Mouse (Mus musculus): Measurements from ENCODE around the gene Tbc1d22b. TPM values are rescaled to one million over a fixed set of nuclear protein-coding genes. Genes with fewer than 3 reads are reported as not detected.

Gene Tbc1d22b
- polyA plus RNA-seq, 1 experiment = 9.0 TPM

- H3K27me3 ChIP-seq (ENCODE audit: control insufficient read depth, insufficient read depth, insufficient read length) = no peaks in the 10 kb centered on the region
- no peak overlapping the region for H3K4me3 ChIP-seq
- peak overlapping the region; percentile 55 for H3K4me2 ChIP-seq (ENCODE audit: low read depth)
- TF ChIP-seq MYOG (IDR thresholded peaks at IDR 0.05; ENCODE audit: control insufficient read depth in 1 of 3, insufficient read depth in 1 of 3, insufficient read length in 2 of 3, low read depth in 2 of 3) (peak in 2 of 3 experiments; percentile 58 to 61), MYOD1 (IDR thresholded peaks at IDR 0.05; ENCODE audit: control insufficient read depth in 1 of 3, insufficient read length in 2 of 3, low read depth in 2 of 3) (no peak)
- no peaks in the 10 kb centered on the region for H3K36me3 ChIP-seq (ENCODE audit: control insufficient read depth, insufficient read depth)
- H3ac ChIP-seq (ENCODE audit: control insufficient read depth, insufficient read length) = no peak overlapping the region
- no peaks in the 10 kb centered on the region for H3K79me2 ChIP-seq (ENCODE audit: control insufficient read depth, insufficient read depth)
Observed at GRCm38 (mm10) chr17:29541419-29541818, 8.2 kb upstream of the Tbc1d22b start.

DNA sequence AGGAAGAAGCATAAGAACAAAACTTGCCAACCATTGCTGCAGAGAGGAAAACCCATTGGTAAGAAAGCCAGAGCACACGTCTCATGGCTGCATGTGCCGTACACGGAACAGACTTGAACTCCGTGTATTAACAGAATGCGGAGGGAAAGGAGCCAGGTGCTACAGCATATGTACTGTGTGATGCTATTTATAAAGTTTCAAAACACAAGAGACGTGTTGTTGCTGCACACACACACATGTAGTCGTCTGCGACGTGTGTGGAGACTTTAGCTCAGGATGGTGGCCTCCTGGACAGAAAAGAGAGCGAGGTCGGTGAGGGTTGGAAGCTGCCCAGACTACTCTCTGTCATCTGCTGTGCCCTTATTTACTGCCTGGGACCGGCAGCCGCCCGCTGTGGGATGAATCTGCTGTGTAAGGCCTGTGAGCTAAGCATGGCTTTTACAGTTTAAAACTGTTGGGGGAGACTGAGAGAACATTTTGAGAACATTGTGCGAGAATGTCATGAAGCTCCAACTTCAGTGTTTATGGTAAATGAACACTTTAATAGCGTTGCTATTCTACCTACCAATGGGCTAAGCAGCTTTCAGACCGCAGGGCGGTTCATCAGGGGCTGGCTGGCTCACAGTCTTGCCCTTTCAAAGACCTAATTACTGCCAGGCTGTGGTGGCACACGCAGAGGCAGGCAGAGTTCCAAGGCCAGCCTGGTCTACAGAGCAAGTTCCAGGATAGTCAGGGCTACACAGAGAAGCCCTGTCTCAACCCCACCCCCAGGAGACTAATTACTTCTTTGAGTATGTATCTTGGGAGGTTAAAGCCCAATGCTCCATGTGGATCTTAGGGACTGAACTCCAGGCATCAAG, 6.5 kb upstream of the Tbc1d22b start:
- Histone ChIP-seq H3ac (ENCODE audit: control insufficient read depth, insufficient read length) (no peak overlapping the region), H3K36me3 (ENCODE audit: control insufficient read depth, insufficient read depth) (no peaks in the 10 kb centered on the region), H3K4me3 (no peak overlapping the region), H3K27me3 (ENCODE audit: control insufficient read depth, insufficient read depth, insufficient read length) (no peaks in the 10 kb centered on the region), H3K4me2 (ENCODE audit: low read depth) (no peak overlapping the region), H3K79me2 (ENCODE audit: control insufficient read depth, insufficient read depth) (no peaks in the 10 kb centered on the region)
- TF ChIP-seq CEBPB (IDR thresholded peaks at IDR 0.05; ENCODE audit: insufficient read depth, poor library complexity, severe bottlenecking) = no peak
- no peak for TF ChIP-seq SRF (IDR thresholded peaks at IDR 0.05; ENCODE audit: control insufficient read depth, insufficient read length, low read depth)
- no peak for TF ChIP-seq POLR2A (IDR thresholded peaks at IDR 0.05; ENCODE audit: insufficient read length, low read depth)
- no peak for TF ChIP-seq TCF3 (IDR thresholded peaks at IDR 0.05; ENCODE audit: insufficient read length, low read depth)

- no peak overlapping the region for H3K4me2 ChIP-seq (ENCODE audit: low read depth)
- no peaks in the 10 kb centered on the region for H3K36me3 ChIP-seq (ENCODE audit: control insufficient read depth, insufficient read depth)
- no peaks in the 10 kb centered on the region for H3K79me2 ChIP-seq (ENCODE audit: control insufficient read depth, insufficient read depth)
- no peaks in the 10 kb centered on the region for H3K27me3 ChIP-seq (ENCODE audit: control insufficient read depth, insufficient read depth, insufficient read length)
- H3K4me3 ChIP-seq = no peak overlapping the region
- no peak overlapping the region for H3ac ChIP-seq (ENCODE audit: control insufficient read depth, insufficient read length)
- TF ChIP-seq E2F4 (IDR thresholded peaks at IDR 0.05; ENCODE audit: insufficient read depth) (no peak), CEBPB (IDR thresholded peaks at IDR 0.05; ENCODE audit: insufficient read depth, poor library complexity, severe bottlenecking) (no peak), MYOG (IDR thresholded peaks at IDR 0.05; ENCODE audit: control insufficient read depth in 1 of 3, insufficient read depth in 1 of 3, insufficient read length in 2 of 3, low read depth in 2 of 3) (no peak), MYOD1 (IDR thresholded peaks at IDR 0.05; ENCODE audit: control insufficient read depth in 1 of 3, insufficient read length in 2 of 3, low read depth in 2 of 3) (no peak), TCF3 (IDR thresholded peaks at IDR 0.05; ENCODE audit: insufficient read length, low read depth) (no peak), POLR2AphosphoS2 (IDR thresholded peaks at IDR 0.05; ENCODE audit: insufficient read length, low read depth) (no peak), REST (IDR thresholded peaks at IDR 0.05; ENCODE audit: insufficient read depth, insufficient read length) (no peak), MAX (IDR thresholded peaks at IDR 0.05; ENCODE audit: low read depth) (no peak), TCF12 (IDR thresholded peaks at IDR 0.05; ENCODE audit: insufficient read depth, poor library complexity, severe bottlenecking) (no peak), SRF (IDR thresholded peaks at IDR 0.05; ENCODE audit: control insufficient read depth, insufficient read length, low read depth) (no peak), USF1 (IDR thresholded peaks at IDR 0.05; ENCODE audit: low read depth) (no peak), POLR2A (IDR thresholded peaks at IDR 0.05; ENCODE audit: insufficient read length, low read depth) (no peak)
Observed at GRCm38 (mm10) chr17:29544064-29544463, 5.5 kb upstream of the Tbc1d22b start.

DNA sequence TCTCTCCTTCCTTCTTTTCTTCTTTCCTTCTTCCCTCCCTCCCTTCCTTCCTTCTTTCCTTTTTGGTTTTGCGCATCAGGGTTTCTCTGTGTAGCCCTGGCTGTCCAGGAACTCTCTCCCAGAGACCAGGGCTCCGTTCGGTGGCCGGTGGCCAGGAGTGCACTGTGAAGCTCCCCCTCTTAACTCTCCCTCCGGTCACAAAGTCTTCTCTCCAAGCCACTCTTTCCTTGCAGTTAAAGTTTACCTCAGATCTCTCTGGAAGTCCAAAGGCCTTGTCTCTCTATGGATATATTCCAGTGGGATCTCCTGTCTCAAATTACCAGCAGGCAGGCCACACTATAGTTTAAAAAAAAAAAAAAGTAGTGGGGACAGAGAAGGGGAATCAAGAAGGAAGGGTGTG, 4.3 kb upstream of the Tbc1d22b start:
- peaks cover 3% of the 10 kb centered on the region for H3K79me2 ChIP-seq (ENCODE audit: control insufficient read depth, insufficient read depth)
- H3K36me3 ChIP-seq (ENCODE audit: control insufficient read depth, insufficient read depth) = no peaks in the 10 kb centered on the region
- H3K4me3 ChIP-seq = no peak overlapping the region
- TF ChIP-seq TCF3 (IDR thresholded peaks at IDR 0.05; ENCODE audit: insufficient read length, low read depth) (no peak), REST (IDR thresholded peaks at IDR 0.05; ENCODE audit: insufficient read depth, insufficient read length) (no peak), TCF12 (IDR thresholded peaks at IDR 0.05; ENCODE audit: insufficient read depth, poor library complexity, severe bottlenecking) (no peak), POLR2AphosphoS2 (IDR thresholded peaks at IDR 0.05; ENCODE audit: insufficient read length, low read depth) (no peak), E2F4 (IDR thresholded peaks at IDR 0.05; ENCODE audit: insufficient read depth) (no peak), MAX (IDR thresholded peaks at IDR 0.05; ENCODE audit: low read depth) (no peak), MYOD1 (IDR thresholded peaks at IDR 0.05; ENCODE audit: control insufficient read depth in 1 of 3, insufficient read length in 2 of 3, low read depth in 2 of 3) (no peak), MYOG (IDR thresholded peaks at IDR 0.05; ENCODE audit: control insufficient read depth in 1 of 3, insufficient read depth in 1 of 3, insufficient read length in 2 of 3, low read depth in 2 of 3) (no peak), SRF (IDR thresholded peaks at IDR 0.05; ENCODE audit: control insufficient read depth, insufficient read length, low read depth) (no peak), CEBPB (IDR thresholded peaks at IDR 0.05; ENCODE audit: insufficient read depth, poor library complexity, severe bottlenecking) (no peak), POLR2A (IDR thresholded peaks at IDR 0.05; ENCODE audit: insufficient read length, low read depth) (no peak), USF1 (IDR thresholded peaks at IDR 0.05; ENCODE audit: low read depth) (no peak)
- H3ac ChIP-seq (ENCODE audit: control insufficient read depth, insufficient read length) = no peak overlapping the region
- H3K27me3 ChIP-seq (ENCODE audit: control insufficient read depth, insufficient read depth, insufficient read length) = no peaks in the 10 kb centered on the region
- H3K4me2 ChIP-seq (ENCODE audit: low read depth) = no peak overlapping the region

- no peaks in the 10 kb centered on the region for H3K27me3 ChIP-seq (ENCODE audit: control insufficient read depth, insufficient read depth, insufficient read length)
- no peak overlapping the region for H3K4me2 ChIP-seq (ENCODE audit: low read depth)
- no peak overlapping the region for H3K4me3 ChIP-seq
- no peak for TF ChIP-seq REST (IDR thresholded peaks at IDR 0.05; ENCODE audit: insufficient read depth, insufficient read length)
- no peak for TF ChIP-seq E2F4 (IDR thresholded peaks at IDR 0.05; ENCODE audit: insufficient read depth)
- no peak for TF ChIP-seq MYOG (IDR thresholded peaks at IDR 0.05; ENCODE audit: control insufficient read depth in 1 of 3, insufficient read depth in 1 of 3, insufficient read length in 2 of 3, low read depth in 2 of 3)
- no peak for TF ChIP-seq CEBPB (IDR thresholded peaks at IDR 0.05; ENCODE audit: insufficient read depth, poor library complexity, severe bottlenecking)
- no peak for TF ChIP-seq MYOD1 (IDR thresholded peaks at IDR 0.05; ENCODE audit: control insufficient read depth in 1 of 3, insufficient read length in 2 of 3, low read depth in 2 of 3)
- no peak for TF ChIP-seq SRF (IDR thresholded peaks at IDR 0.05; ENCODE audit: control insufficient read depth, insufficient read length, low read depth)
- TF ChIP-seq TCF3 (IDR thresholded peaks at IDR 0.05; ENCODE audit: insufficient read length, low read depth) = no peak
- no peak overlapping the region for H3ac ChIP-seq (ENCODE audit: control insufficient read depth, insufficient read length)
- H3K36me3 ChIP-seq (ENCODE audit: control insufficient read depth, insufficient read depth) = no peaks in the 10 kb centered on the region
- H3K79me2 ChIP-seq (ENCODE audit: control insufficient read depth, insufficient read depth) = peaks cover 18% of the 10 kb centered on the region
Observed at GRCm38 (mm10) chr17:29548494-29548893, 1.1 kb upstream of the Tbc1d22b start.
